Mouse (Mus musculus) MEL-GATA-1-ER (cell line): ENCODE data around the gene Wt1.

Experiments
- DNase-seq: peaks from one replicate; pipeline ENCODE4 v3.0.0-alpha.2; 2012; ENCODE audit warnings: low read depth; ENCODE audit errors: extremely low read depth

The Wt1 gene

GRCm38 (mm10) chr2:105126691-105127530 lies 582 bp downstream of the Wt1 start:
- DNase-seq, result no peak

DNA sequence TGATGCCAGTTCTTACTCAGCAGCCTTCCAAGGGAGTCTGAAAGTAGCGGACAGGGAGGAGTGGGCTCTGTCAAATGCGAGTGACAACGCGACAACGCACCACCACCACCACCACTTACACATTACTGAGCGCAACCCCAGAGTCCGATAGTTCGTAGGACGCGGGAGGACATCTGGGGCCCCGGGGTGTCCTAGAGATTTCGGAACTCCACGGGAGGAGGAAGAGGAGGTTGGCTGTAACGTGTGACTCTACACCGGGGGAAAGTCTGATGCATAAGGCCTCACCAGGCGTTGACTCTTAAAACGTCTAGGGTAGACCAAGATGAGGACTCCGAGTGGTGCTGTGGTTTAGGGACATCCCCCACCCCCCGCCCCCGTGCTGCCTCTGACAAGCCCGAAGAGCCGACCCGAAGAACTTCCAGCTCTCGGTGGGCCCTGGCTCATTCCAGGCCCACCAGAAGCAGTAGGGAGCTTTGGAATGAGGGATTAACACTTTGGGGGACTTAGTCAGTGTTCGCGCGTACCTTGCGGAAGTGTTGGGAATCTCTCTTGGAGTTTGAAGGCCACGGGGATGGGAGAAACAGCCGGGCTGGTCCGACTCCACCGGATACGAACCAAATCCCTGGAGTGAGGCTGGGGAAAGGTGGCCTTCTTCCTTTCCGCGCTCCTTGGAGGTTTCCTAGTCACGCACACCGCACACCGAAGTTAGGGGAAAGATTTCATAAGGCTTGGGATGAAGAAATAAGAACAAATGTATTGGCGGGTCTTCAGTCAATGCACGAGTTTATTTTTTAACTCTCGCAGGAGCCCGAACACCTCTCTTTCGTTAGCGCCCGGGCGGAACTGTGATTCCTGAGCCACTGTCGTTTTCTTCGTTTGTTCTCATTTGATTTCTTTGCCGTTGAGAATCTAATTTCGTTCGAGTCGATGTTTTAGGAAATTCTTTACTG lies 1.5 kb downstream of the Wt1 start:
- no peak for DNase-seq

DNA sequence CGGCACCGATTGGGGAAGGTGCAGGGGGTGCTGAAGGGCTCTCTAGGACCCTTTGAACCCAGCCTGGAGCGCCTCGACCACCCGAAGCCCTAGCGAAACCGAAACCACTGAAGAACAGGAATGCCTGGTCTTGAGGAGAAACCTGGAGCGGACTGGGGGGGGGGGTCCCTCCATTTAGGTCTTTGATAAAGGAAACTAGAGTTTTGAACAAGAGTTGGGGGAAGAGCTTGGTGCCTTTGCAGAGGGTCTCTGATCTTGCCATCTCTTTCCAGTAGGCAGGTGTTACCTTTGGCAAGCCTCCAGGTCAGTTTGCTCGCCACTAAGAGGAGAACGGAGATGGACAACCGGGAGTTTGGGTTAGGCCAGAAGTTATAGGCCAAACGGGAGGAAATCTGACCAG lies 2.2 kb downstream of the Wt1 start:
- DNase-seq, result no peak

DNA sequence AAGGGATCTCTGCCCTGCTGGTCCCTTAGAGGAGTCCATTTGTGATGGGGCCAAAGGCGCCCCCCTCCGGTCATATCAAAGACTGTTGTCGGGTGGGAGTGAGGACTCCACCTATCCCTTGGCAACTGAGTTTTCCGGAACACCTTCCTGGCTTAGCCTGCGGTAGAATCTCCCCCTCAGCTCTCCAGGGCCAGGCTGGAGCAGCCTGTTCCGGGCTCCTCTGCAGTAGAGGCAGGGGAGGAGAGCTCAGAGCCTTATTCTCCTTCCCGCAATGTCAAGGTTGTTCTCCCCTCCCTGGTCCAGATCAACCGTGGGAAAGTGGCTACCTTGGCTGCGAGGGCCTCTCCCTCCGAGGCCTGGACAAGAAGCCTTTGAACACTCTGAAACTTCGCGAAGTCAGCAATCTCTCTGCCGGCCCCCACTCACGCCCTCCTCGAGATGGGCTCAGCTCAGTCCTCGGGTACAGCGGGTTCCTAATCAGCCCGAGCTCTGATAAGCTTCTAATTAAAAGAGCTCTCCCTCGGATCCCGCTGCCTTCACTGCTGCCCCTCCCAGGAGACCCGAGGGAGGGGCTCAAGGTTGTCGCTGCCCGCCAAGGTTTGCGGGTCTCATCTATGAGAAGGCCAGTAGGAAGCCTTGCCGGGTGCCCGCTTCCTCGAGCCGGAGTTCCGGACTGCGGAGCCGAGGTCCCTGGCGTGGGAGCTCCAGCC lies 4.2 kb downstream of the Wt1 start:
- DNase-seq, result no peak

DNA sequence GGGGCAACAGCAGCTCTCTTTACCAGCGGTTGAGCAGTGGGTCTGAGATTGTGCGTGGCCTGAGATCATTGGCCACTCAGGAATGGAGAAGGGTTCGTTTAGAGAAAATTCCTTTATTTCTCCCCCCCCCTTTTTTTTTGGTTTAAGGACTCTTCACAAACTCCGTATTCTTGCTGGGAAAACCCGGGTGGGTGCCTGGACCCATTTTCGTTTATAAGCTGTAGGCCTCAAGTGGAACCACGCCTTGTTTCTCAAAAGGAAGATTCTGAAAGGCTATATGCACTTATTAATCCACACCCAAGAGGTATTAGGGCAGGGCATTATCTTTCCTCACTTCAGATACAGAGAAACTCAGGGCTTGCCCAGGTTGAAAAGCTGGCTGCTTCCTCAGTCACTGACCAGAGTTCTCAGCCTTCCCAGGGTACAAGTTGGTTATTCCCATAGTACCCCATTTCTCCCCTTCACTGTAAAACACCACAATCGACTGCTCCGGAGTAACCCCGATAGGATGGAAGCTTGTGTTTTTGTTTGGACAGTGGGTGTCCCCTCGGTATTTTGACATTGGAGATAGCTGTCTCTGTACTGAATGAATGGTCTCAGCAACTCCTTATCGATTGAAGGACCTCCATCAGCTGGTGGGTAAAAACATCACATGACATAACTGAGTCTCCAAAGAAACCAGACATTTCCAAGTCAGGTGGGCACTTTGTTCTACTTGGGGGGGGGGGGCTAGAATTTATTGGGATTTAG lies 4.9 kb downstream of the Wt1 start:
- DNase-seq, result no peak

- DNase-seq, result no peak
Observed at GRCm38 (mm10) chr2:105131811-105132100, 5.4 kb downstream of the Wt1 start.

DNA sequence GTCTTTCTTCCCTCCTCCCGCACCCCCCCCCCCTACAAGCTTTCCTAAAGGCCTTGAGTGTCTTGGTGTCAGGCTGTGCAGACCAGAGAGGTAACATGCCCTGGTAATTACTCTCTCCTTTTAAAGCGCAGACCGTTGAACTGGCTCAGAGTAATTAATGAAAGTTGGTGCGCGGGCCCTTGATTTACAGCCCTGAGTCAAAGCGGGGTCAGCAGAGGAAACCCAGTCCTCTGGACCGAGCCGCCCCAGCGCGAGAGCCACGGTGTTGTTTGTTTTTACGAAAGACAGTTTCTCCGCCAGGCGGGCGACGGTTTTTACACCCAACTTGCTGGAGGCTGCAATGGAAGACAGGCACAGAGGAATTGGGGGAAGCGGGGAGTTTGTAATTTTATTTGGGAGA lies 6.0 kb downstream of the Wt1 start:
- DNase-seq, result no peak

DNA sequence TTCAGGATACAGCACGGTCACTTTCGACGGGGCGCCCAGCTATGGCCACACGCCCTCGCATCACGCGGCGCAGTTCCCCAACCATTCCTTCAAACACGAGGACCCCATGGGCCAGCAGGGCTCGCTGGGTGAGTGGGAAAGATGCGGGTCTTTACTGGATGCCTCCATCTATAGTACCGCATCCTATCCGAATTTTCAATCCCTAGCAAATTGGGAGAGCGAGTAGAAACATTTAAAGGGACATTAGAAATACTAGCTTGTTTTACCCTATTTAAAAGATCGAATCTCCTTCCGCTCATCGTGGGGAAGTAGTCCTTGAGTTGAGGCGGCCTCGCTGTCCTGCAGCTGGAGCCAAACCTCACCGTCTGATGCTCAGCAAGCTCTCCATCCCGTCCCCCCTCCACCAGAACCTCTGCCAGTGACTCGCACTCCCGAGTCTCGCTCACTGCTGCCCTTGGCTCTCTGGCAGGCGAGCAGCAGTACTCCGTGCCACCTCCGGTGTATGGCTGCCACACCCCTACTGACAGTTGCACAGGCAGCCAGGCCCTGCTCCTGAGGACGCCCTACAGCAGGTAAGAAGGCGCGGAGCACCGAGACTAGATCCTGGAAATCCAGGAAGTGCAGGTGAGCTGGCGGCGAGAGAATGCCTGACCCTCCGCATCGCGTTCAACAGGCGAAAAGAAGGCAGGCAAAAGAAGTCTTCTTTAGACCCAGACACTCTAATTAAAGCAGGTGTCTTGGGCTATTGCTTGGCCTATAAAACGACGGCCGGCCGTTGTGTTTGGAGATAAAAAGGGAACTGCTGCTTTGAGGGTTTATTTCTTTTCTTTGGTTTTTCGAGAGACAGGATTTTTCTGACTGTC lies 6.8 kb downstream of the Wt1 start:
- no peak for DNase-seq

DNA sequence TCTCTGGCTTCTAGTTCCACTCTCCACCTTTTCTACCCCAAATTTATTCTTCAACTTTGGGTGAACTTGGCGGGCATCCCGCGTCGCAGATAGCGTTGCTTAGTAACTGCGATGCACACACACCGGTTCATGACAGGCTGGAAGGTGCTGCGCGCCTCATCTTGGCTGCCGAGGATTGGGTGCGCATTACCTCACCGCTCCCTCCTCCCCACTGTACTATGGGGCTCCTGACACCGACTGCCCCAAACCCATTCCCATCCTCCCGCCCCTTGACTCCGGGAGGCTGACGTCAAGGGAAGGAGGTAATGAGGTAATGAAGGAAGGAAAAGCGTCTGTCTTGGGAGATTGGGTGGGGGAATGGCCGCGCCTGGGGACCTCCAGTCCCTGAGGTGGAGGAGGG lies 8.0 kb downstream of the Wt1 start:
- DNase-seq, result no peak

- DNase-seq, result no peak
Observed at GRCm38 (mm10) chr2:105139471-105139870, 13.1 kb downstream of the Wt1 start.

- DNase-seq, result no peak
Observed at GRCm38 (mm10) chr2:105141371-105141770, 15.0 kb downstream of the Wt1 start.

- no peak for DNase-seq
Observed at GRCm38 (mm10) chr2:105143731-105144130, 17.4 kb downstream of the Wt1 start.

GRCm38 (mm10) chr2:105151544-105151943 lies 25.2 kb downstream of the Wt1 start:
- DNase-seq, result no peak

DNA sequence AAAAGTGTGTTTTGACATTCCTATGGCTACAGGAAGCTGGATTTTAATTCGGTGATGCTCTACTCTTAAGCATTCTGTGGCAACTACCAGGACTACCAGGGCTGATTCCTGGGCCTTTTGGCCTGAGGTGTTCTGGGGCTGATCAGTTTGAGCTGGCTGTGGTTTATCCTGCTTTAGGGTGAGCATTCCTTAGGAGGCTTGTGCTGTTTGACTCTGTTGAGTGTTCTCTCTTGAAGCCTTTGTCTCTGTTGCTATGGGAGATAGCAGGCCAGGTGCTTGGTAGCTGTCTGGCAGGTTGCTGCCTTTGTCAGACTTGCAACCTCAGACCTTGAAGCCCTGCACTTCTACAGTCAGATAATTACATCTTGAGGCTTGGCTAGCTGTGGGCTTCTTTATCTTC lies 26.7 kb downstream of the Wt1 start:
- DNase-seq, result no peak

GRCm38 (mm10) chr2:105160949-105161348 lies 34.6 kb downstream of the Wt1 start:
- no peak for DNase-seq

GRCm38 (mm10) chr2:105162763-105163162 lies 36.4 kb downstream of the Wt1 start:
- no peak for DNase-seq

DNA sequence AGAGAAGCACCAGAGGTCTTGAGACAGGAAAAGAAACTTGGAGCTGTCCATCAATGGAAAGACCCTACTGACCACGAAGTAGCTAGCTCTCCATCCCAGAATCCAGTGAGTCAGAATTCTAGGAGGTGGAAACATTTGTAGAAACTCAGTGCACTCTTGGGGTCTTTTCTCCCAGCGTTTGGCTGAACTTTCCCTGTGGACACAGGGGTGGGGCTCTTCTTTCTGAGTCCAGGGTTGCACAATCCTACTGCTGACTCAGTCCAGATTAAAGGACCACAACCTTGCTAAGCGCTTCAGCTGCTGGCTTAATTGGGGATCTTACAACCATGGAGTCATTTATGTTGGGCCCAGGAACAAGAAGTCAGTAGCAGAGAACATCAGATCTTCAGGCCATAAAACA lies 41.8 kb downstream of the Wt1 start:
- no peak for DNase-seq

DNA sequence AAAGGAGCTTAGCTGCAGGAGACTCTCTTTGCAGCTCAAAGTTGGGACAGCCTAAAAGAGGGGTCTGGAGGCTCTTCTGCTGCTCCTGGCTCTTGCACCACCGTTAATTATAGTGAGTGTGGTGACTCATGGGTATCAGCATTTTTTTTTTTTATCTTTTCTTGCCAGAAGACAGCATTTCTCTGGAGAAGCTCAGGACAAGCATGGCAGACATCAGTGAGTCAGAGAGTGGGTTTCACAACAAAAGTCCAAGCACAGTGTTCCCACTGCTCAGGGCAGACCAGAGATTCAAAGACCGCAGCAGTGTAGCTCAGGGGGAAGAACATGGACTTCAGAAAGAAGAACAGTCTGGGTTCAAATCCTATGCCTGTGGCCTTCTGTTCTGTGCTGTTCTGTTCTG lies 47.9 kb downstream of the Wt1 start:
- DNase-seq, result peak; percentile 26

DNA sequence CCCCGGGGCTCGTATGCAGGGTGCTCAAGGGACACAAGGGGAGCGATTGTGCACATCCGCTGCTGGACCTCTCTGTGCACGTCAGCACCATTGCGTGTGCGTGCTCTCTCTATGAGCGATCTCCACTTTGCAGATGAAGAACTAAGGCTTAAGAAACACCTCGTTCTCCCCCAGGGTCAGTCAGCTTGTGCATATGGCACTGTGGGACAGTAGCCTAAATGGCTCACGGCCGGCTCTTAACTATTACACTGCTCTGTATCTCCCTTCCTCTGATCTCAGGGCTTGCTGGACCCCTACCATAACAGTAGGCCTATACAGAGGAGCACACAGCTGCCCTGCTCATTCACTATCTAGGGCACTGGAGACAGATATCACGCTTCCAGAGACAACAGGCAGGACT lies 52.5 kb downstream of the Wt1 start:
- no peak for DNase-seq

DNA sequence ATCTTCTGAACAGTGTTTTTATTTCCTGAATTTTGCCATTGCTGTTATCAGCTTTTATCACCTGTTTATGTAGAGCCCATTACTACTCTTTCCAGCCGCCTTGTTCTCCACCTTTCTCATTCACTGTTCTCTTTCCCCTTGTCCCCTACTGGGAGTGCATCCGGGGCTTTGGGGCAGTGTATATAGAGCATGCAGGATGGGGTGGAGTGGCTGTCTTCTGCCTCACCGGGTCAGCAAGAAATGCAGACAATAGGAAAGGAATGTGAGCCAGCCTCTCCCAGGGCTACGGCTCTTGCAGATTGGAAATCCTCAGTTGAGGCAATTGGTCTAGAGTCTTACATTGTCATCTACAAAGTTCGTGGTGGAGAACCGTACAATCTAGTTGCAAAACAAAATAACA lies 56.2 kb downstream of the Wt1 start:
- DNase-seq, result no peak
